Mouse (Mus musculus) spleen, adult 2 months (tissue): ENCODE results near the gene BC049715.

Experiments used
- CTCF ChIP-seq: fragments of 200-500 bp; IDR thresholded peaks from 2 replicates; pipeline ENCODE4 v1.5.1; 2011; ENCODE audit warnings: mild to moderate bottlenecking, inconsistent platforms; ENCODE audit not compliant: insufficient read depth, insufficient read length, insufficient replicate concordance; ENCODE audit errors: extremely low read depth
- POLR2A ChIP-seq: fragments of 200-500 bp; IDR thresholded peaks from 2 replicates; pipeline ENCODE4 v1.6.1; 2011; ENCODE audit warnings: low read depth, low read length, inconsistent platforms

- no peak for TF ChIP-seq CTCF
- TF ChIP-seq POLR2A: no peak
These were observed 33.6 kb downstream of the BC049715 start for GRCm38 (mm10) chr6:136861020-136861419.
